Mouse (Mus musculus): Measurements from ENCODE around the gene Serinc3.

GRCm38 (mm10) chr2:163575248-163575647 is 69.7 kb downstream of the Serinc3 start:
- TF ChIP-seq POLR2A (IDR thresholded peaks at IDR 0.05; ENCODE audit: borderline replicate concordance, extremely low read depth, insufficient read depth, insufficient read length, poor library complexity, severe bottlenecking) (no peak), CTCF (IDR thresholded peaks at IDR 0.05; ENCODE audit: borderline replicate concordance, extremely low read depth, insufficient read depth, insufficient read length) (no peak)

All from brain, embryonic 14.5 days (tissue).